Mouse (Mus musculus) CH12.LX (cell line): ENCODE data around the gene Dlst. TPM values are rescaled to one million over a fixed set of nuclear protein-coding genes. Genes with fewer than 3 reads are reported as not detected.

Experiments used
- DNase-seq: peaks from one replicate; pipeline ENCODE4 v3.0.0-alpha.2; 2013; ENCODE audit errors: extremely low read depth
- H3K27ac ChIP-seq: 2 replicates; pipeline ENCODE4 v1.5.1; 2012; ENCODE audit warnings: low read depth, mild to moderate bottlenecking, control low read depth, moderate library complexity; ENCODE audit not compliant: insufficient read depth
- H3K27me3 ChIP-seq: replicated peaks from 2 replicates; pipeline ENCODE3; 2012; ENCODE audit warnings: inconsistent platforms
- H3K36me3 ChIP-seq, 2 experiments: replicated peaks in 1 of 2; 2 replicates each; pipeline versions ENCODE3 to v1.6.1; 2012; ENCODE audit warnings: inconsistent platforms in 1 of 2, low read length in 1 of 2, mild to moderate bottlenecking in 1 of 2, mixed read lengths in 1 of 2, moderate library complexity in 1 of 2; ENCODE audit not compliant: control insufficient read depth in 1 of 2, insufficient read depth in 1 of 2
- H3K4me1 ChIP-seq, 2 experiments: 2 replicates each; pipeline ENCODE4 v1.6.1; 2012; ENCODE audit warnings: inconsistent platforms in 1 of 2, moderate library complexity in 1 of 2; ENCODE audit not compliant: insufficient read depth in 2 of 2, control insufficient read depth in 1 of 2
- H3K4me2 ChIP-seq: 2 replicates; pipeline ENCODE4 v1.6.1; 2012; ENCODE audit warnings: low read depth, mild to moderate bottlenecking, control low read depth; ENCODE audit not compliant: poor library complexity, insufficient read depth, severe bottlenecking
- H3K4me3 ChIP-seq, 3 experiments: fragments of 150-350 bp in 1 of 3; sonication (generic) in 1 of 3; replicated peaks in 1 of 3; 2 replicates each; pipeline versions ENCODE3 to v1.5.1; 2011 to 2012; ENCODE audit warnings: low read depth in 2 of 3, low read length in 2 of 3, mild to moderate bottlenecking in 2 of 3, moderate library complexity in 2 of 3, control low read depth in 1 of 3, improper control_type of control experiment in 1 of 3, inconsistent platforms in 1 of 3, mixed read lengths in 1 of 3; ENCODE audit not compliant: poor library complexity in 1 of 3
- H3K79me2 ChIP-seq: replicated peaks from 2 replicates; pipeline ENCODE4 v1.6.1; 2012; ENCODE audit warnings: mild to moderate bottlenecking, moderate library complexity; ENCODE audit not compliant: control insufficient read depth, poor library complexity, insufficient read depth, severe bottlenecking; ENCODE audit errors: extremely low read depth
- H3K9ac ChIP-seq: 2 replicates; pipeline ENCODE4 v1.6.1; 2012; ENCODE audit warnings: low read depth, mild to moderate bottlenecking, control low read depth, moderate library complexity; ENCODE audit not compliant: insufficient read depth
- H3K9me3 ChIP-seq: replicated peaks from 2 replicates; pipeline ENCODE3; 2012; ENCODE audit warnings: low read length, inconsistent platforms, mixed read lengths
- E2F4 ChIP-seq: IDR thresholded peaks from 2 replicates; pipeline ENCODE4 v1.6.1; 2011; ENCODE audit warnings: low read depth, low read length, improper control_type of control experiment; ENCODE audit not compliant: insufficient replicate concordance
- EP300 ChIP-seq: IDR thresholded peaks from 2 replicates; pipeline ENCODE4 v1.6.1; 2011; ENCODE audit warnings: low read length, improper control_type of control experiment
- ETS1 ChIP-seq: conservative IDR thresholded peaks from 2 replicates; pipeline ENCODE4 v1.6.1; 2012; ENCODE audit warnings: low read depth, mild to moderate bottlenecking, inconsistent platforms, low read length, improper control_type of control experiment, moderate library complexity
- HCFC1 ChIP-seq: IDR thresholded peaks from 2 replicates; pipeline ENCODE4 v1.6.1; 2012; ENCODE audit warnings: low read depth, mild to moderate bottlenecking, inconsistent platforms, low read length, improper control_type of control experiment
- JUN ChIP-seq: IDR thresholded peaks from 2 replicates; pipeline ENCODE4 v1.6.1; 2011; ENCODE audit warnings: low read depth, mild to moderate bottlenecking, low read length, improper control_type of control experiment, moderate library complexity; ENCODE audit not compliant: insufficient read depth
- JUND ChIP-seq: conservative IDR thresholded peaks from 2 replicates; pipeline ENCODE4 v1.6.1; 2011; ENCODE audit warnings: low read depth, low read length, improper control_type of control experiment
- MXI1 ChIP-seq: IDR thresholded peaks from 2 replicates; pipeline ENCODE4 v1.6.1; 2011; ENCODE audit warnings: mild to moderate bottlenecking, low read depth, low read length, improper control_type of control experiment
- MYC ChIP-seq: IDR thresholded peaks from 2 replicates; pipeline ENCODE4 v1.6.1; 2011; ENCODE audit warnings: low read depth, mild to moderate bottlenecking, improper control_type of control experiment, low read length
- NRF1 ChIP-seq: IDR thresholded peaks from 2 replicates; pipeline ENCODE4 v1.6.1; 2014; ENCODE audit warnings: low read depth, mild to moderate bottlenecking, inconsistent platforms, low read length, improper control_type of control experiment, moderate library complexity
- PAX5 ChIP-seq: IDR thresholded peaks from 2 replicates; pipeline ENCODE4 v1.6.1; 2012; ENCODE audit warnings: low read length, inconsistent platforms, mixed read lengths
- POLR2A ChIP-seq: IDR thresholded peaks from 2 replicates; pipeline ENCODE4 v1.6.1; 2011; ENCODE audit warnings: low read depth, mild to moderate bottlenecking, improper control_type of control experiment, low read length
- RAD21 ChIP-seq: IDR thresholded peaks from 2 replicates; pipeline ENCODE4 v1.6.1; 2011; ENCODE audit warnings: low read depth, mild to moderate bottlenecking, low read length, improper control_type of control experiment, moderate library complexity
- SIN3A ChIP-seq: IDR thresholded peaks from 2 replicates; pipeline ENCODE4 v1.6.1; 2012; ENCODE audit warnings: low read length, improper control_type of control experiment, inconsistent platforms
- TBP ChIP-seq: conservative IDR thresholded peaks from 2 replicates; pipeline ENCODE4 v1.6.1; 2011; ENCODE audit warnings: low read depth, low read length, improper control_type of control experiment
- dilution Hi-C: fragments of 300-500 bp; cut with MboI; formaldehyde crosslinking; loops from 2 replicates; pipeline ENCODE4 v1.14.3; 2020; ENCODE audit warnings: low sequenced_read_pairs; ENCODE audit not compliant: extremely low pct_unique_long_range_greater_than_20kb, extremely low pct_ligation_motif_present
- in situ Hi-C: fragments of 300-500 bp; cut with MboI; formaldehyde crosslinking; loops from 3 replicates; pipeline ENCODE4 v1.14.3; 2019; ENCODE audit warnings: low sequenced_read_pairs, low pct_ligation_motif_present, low pct_unique_long_range_greater_than_20kb, mixed read lengths
- polyA plus RNA-seq: library from polyadenylated mRNA; unstranded; fragments of >175 nt; gene quantifications from 2 replicates; pipeline ENCODE4 v1.2.1, GENCODE M21; 2012; ENCODE audit warnings: low read depth; ENCODE audit not compliant: insufficient read length
- total RNA-seq, 2 experiments: library from RNA; depleted of rRNA; stranded (reverse); fragments of 300-350 nt in 1 of 2; fragments of >200 nt in 1 of 2; gene quantifications; 2 replicates each; pipeline ENCODE4 v1.2.3; 2012 to 2014

Dlst gene
- total and polyA plus RNA-seq, 3 experiments = 116 to 165 (median 144) TPM

- no peak overlapping the region for H3K4me2 ChIP-seq
- H3K79me2 ChIP-seq = no peaks in the 10 kb centered on the region
- dilution Hi-C loops (no loop called here), in situ Hi-C loops (loop anchor here (10.0 to 25.0 kb wide), 3 partner anchors 155 to 503 kb away; no protein-coding TSS in a partner anchor)
- peaks cover 6% of the 10 kb centered on the region for H3K9me3 ChIP-seq
- H3K4me3 ChIP-seq = no peak overlapping the region
- no peak overlapping the region for H3K27ac ChIP-seq
- peaks cover 8% of the 10 kb centered on the region for H3K27me3 ChIP-seq
- no peaks in the 10 kb centered on the region for H3K36me3 ChIP-seq
- H3K9ac ChIP-seq = no peak overlapping the region
- TF ChIP-seq JUN = no peak
- TF ChIP-seq, all 38 proteins: peak for 0
- H3K4me1 ChIP-seq = peaks cover 0 to 6% of the 10 kb centered on the region in 2 experiments; a peak in 1 of 4 replicates
- DNase-seq = no peak
Measured at GRCm38 (mm10) chr12:85159592-85159991, 49.0 kb downstream of the Dlst start.

GRCm38 (mm10) chr12:85164996-85165395 lies 54.4 kb downstream of the Dlst start:
- H3K4me2 ChIP-seq = no peak overlapping the region
- peaks cover 7% of the 10 kb centered on the region for H3K27me3 ChIP-seq
- no peak overlapping the region for H3K4me3 ChIP-seq
- H3K9me3 ChIP-seq = peaks cover 6% of the 10 kb centered on the region
- H3K27ac ChIP-seq = no peak overlapping the region
- no peaks in the 10 kb centered on the region for H3K36me3 ChIP-seq
- in situ Hi-C loops = loop anchor here (10.0 to 25.0 kb wide), 3 partner anchors 130 to 497 kb away; no protein-coding TSS in a partner anchor
- TF ChIP-seq E2F4 (no peak), POLR2A (no peak), EP300 (0 out of 2 replicates have a peak, but pooled peaks have one; percentile 13), RAD21 (no peak), MYC (0 out of 2 replicates have a peak, but pooled peaks have one; percentile 54), HCFC1 (no peak)
- H3K4me1 ChIP-seq = peaks cover 3 to 40% of the 10 kb centered on the region in 2 experiments; a peak in 3 of 4 replicates
- no peak overlapping the region for H3K9ac ChIP-seq
- H3K79me2 ChIP-seq = no peaks in the 10 kb centered on the region
- DNase-seq = peak; percentile 37
- dilution Hi-C loops = no loop called here

GRCm38 (mm10) chr12:85166631-85167030 lies 56.0 kb downstream of the Dlst start:
- no peak for DNase-seq
- Histone ChIP-seq H3K4me2 (no peak overlapping the region), H3K4me3 (no peak overlapping the region), H3K9me3 (peaks cover 6% of the 10 kb centered on the region), H3K27ac (no peak overlapping the region), H3K79me2 (no peaks in the 10 kb centered on the region), H3K36me3 (no peaks in the 10 kb centered on the region), H3K4me1 (peaks cover 3 to 43% of the 10 kb centered on the region in 2 experiments; a peak in 3 of 4 replicates), H3K9ac (no peak overlapping the region), H3K27me3 (peaks cover 20% of the 10 kb centered on the region)
- dilution Hi-C loops = no loop called here
- in situ Hi-C loops = loop anchor here (10.0 to 25.0 kb wide), 3 partner anchors 128 to 496 kb away; no protein-coding TSS in a partner anchor
- no peak for TF ChIP-seq E2F4
- no peak for TF ChIP-seq SIN3A
- no peak for TF ChIP-seq NRF1
- TF ChIP-seq TBP = no peak
- TF ChIP-seq PAX5 = no peak
- TF ChIP-seq JUND = no peak
- TF ChIP-seq HCFC1 = no peak
- no peak for TF ChIP-seq MXI1
- TF ChIP-seq ETS1 = no peak
